Mouse (Mus musculus): Measurements from ENCODE around the gene Ethe1. TPM values are rescaled to one million over a fixed set of nuclear protein-coding genes. Genes with fewer than 3 reads are reported as not detected.
A peak's percentile ranks its signal among the peaks of the same experiment; 100 is the strongest.

Gene Ethe1
- polyA plus RNA-seq, 1 experiment = 14.4 TPM

DNA sequence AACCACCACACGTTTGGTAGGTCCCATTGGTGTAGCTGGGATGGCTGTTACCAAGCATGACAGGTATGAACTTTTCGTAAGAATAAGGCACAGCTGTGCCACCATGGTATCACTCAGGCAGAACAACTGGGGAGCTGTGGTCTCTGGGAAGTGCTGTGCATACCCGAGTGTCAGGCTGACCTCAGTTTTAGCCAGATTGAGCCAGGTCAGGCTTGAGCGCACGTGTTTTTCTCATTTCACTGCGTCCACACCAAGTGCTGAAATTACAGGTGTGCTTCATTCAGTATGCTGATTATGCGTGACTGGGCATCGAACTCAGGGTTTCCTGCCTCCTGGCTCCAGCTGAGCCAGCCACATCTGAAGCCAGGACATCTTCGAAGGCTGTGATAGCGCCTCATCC, 31.6 kb upstream of the Ethe1 start:
- TF ChIP-seq POLR2A (IDR thresholded peaks at IDR 0.05; ENCODE audit: borderline replicate concordance, extremely low read depth, insufficient read depth, insufficient read length, poor library complexity, severe bottlenecking) (no peak), CTCF (IDR thresholded peaks at IDR 0.05; ENCODE audit: borderline replicate concordance, extremely low read depth, insufficient read depth, insufficient read length) (no peak)
- no peak for DNase-seq (ENCODE audit: low read depth)

DNA sequence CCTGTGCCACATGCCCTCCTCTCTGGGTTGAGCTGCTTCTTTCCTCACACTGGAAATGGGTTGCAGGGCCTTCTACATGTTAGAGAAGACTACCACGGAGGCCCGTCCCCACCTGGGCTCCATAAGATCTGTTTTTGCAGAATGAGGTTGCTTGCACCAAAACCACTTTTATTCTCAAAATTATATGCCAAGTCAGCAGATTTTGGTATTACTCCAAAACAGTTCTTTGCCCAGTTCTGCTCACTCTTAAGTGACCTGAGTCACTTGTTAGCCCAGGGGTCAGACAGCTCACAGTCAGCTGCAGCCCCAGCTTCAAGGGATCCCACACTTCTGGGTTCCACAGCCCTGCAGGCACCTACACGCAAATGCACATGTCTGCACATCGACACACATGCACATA, 25.9 kb upstream of the Ethe1 start:
- no peak for DNase-seq (ENCODE audit: low read depth)
- no peak for TF ChIP-seq CTCF (IDR thresholded peaks at IDR 0.05; ENCODE audit: borderline replicate concordance, extremely low read depth, insufficient read depth, insufficient read length)
- TF ChIP-seq POLR2A (IDR thresholded peaks at IDR 0.05; ENCODE audit: borderline replicate concordance, extremely low read depth, insufficient read depth, insufficient read length, poor library complexity, severe bottlenecking) = no peak

DNA sequence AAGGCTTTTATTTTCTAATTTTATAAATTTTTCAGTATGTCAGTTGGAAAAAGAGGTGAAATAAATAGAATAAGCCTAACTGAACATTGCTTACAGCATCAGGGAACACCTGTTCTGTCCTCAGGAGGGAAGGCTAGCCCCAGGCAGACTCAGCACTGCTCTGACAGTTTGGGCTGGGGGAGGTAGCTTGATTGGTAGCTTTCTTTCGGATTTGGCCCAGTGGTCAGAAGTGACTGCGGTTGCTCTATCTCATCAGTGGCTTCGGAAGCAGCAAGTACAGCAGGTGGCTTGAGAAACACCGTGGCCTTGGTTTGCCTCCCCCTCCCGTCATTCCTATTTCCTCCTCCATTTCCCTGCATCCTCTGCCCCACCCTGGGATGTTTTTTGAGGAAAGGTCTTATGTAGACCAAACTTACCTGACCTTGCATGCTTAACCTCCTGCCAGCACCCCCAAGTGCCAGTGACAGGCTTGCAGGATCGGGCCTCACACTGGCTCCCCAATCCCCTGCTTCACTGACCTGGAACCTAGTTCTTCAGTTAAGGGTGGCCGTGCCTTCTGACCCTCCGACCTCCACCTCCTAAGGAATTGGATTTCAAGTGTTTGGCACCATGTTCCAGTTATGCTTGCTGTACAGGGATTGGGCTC, 24.0 kb upstream of the Ethe1 start:
- no peak for TF ChIP-seq CTCF (IDR thresholded peaks at IDR 0.05; ENCODE audit: borderline replicate concordance, extremely low read depth, insufficient read depth, insufficient read length)
- no peak for TF ChIP-seq POLR2A (IDR thresholded peaks at IDR 0.05; ENCODE audit: borderline replicate concordance, extremely low read depth, insufficient read depth, insufficient read length, poor library complexity, severe bottlenecking)
- DNase-seq (ENCODE audit: low read depth) = no peak

DNA sequence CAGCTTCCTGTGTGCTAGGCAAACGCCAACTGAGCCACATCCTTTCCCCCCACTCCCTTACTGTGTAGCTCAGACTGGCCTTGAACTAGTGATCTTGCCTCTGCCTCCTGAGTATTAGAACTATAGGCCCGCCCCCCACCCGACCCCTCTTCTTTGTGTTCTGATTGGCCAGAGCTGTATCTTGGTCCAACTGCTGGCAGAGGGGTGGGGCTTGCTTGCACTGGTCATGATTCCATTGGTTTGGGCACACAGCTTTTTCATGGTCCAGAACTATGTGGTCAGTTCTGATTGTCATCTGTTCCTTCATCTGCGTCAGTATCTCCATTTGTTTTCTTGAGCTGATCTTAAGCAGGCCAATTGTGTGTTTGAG, 23.5 kb upstream of the Ethe1 start:
- TF ChIP-seq POLR2A (IDR thresholded peaks at IDR 0.05; ENCODE audit: borderline replicate concordance, extremely low read depth, insufficient read depth, insufficient read length, poor library complexity, severe bottlenecking) (no peak), CTCF (IDR thresholded peaks at IDR 0.05; ENCODE audit: borderline replicate concordance, extremely low read depth, insufficient read depth, insufficient read length) (no peak)
- no peak for DNase-seq (ENCODE audit: low read depth)

DNA sequence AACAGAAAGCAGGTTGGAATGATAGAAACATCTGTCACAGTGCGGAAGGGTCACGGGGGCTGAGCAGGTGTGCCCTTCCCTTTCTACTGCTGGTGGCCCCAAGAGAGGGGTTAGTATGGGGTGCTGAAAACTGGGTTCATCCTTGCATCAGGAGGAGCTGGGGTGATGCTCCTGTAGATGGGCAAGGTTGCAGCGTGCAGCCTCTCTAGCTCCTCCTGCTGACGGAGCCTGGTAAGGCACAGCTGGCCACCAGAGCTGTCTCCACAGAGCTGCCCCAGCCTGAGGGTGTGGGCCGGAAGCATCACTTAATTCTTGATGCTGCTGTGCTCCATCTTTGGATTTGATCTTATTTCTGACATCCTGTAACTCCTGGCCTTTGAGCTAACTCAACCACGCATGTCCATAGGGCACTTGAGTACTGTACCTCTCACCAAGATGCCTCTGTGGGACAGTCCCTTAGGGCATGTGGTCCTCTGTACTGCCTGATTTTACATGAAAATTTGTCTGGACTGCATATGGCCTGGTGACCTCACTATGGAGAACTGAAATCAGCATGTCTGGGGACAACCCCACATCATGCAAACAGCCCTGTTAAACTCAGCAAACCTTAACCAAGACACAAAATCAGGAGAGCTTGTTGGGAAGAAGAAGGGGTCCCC, 22.6 kb upstream of the Ethe1 start:
- peak; percentile 51 for DNase-seq (ENCODE audit: low read depth)
- peak; percentile 89 for TF ChIP-seq CTCF (IDR thresholded peaks at IDR 0.05; ENCODE audit: borderline replicate concordance, extremely low read depth, insufficient read depth, insufficient read length)
- TF ChIP-seq POLR2A (IDR thresholded peaks at IDR 0.05; ENCODE audit: borderline replicate concordance, extremely low read depth, insufficient read depth, insufficient read length, poor library complexity, severe bottlenecking) = no peak

DNA sequence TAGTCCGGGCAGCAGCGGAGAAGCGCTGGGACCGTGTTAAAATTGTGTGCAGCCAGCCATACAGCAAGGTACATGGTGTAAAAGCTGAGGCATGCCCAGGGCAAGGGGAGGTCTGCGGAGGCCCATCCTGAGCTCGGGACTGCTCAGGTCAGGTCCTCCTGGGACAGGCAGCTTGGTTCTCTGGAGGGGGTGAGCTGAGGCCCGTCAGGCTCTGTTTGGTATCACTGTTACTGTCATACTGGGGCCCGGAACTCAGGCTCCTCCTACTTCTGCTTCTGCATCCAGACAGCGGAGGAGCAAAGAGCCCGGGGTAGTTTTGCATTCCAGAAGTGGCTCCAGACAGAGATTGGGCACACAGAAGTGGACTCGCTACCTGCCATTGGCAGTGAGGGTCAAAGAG, 21.7 kb upstream of the Ethe1 start:
- DNase-seq (ENCODE audit: low read depth) = no peak
- TF ChIP-seq CTCF (IDR thresholded peaks at IDR 0.05; ENCODE audit: borderline replicate concordance, extremely low read depth, insufficient read depth, insufficient read length) = no peak

DNA sequence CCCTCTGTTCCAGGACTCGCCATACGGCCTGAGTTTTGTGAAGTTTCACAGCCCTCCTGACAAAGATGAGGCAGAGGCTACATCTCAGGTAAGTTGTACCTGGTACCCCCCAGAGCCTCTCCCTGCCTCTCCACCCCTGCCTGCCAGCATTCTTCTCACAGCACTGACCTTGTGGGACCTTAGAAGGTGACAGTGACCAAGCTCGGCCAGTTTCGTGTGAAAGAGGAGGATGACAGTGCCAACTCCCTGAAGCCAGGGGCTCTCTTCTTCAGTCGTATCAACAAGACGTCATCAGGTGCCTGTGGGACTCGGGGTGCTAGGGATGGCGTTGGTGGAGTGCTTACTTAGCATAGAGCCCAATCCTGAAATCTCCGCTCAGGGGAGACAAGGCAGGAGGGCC, 21.1 kb upstream of the Ethe1 start:
- TF ChIP-seq POLR2A (IDR thresholded peaks at IDR 0.05; ENCODE audit: borderline replicate concordance, extremely low read depth, insufficient read depth, insufficient read length, poor library complexity, severe bottlenecking) = no peak
- TF ChIP-seq CTCF (IDR thresholded peaks at IDR 0.05; ENCODE audit: borderline replicate concordance, extremely low read depth, insufficient read depth, insufficient read length) = no peak
- no peak for DNase-seq (ENCODE audit: low read depth)

DNA sequence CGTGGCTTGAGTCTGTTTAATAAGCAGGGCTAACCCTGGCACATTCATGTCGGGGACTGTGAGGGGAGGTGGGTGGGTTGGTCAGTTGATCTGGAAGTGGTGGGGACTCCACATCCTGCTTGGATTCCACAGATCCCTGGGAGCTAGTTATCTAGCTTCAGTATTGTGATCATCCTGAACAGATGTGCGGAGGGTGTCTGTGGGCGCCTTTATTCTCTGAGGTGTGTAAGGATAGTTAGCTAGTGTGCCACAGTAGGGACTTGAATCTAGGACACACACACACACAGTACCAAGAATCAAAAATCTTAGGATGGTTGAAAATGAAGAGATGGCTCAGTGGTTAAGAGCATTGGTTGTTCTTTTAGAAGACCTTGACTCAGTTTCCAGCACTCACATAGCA, 18.8 kb upstream of the Ethe1 start:
- no peak for TF ChIP-seq CTCF (IDR thresholded peaks at IDR 0.05; ENCODE audit: borderline replicate concordance, extremely low read depth, insufficient read depth, insufficient read length)
- TF ChIP-seq POLR2A (IDR thresholded peaks at IDR 0.05; ENCODE audit: borderline replicate concordance, extremely low read depth, insufficient read depth, insufficient read length, poor library complexity, severe bottlenecking) = no peak
- no peak for DNase-seq (ENCODE audit: low read depth)

DNA sequence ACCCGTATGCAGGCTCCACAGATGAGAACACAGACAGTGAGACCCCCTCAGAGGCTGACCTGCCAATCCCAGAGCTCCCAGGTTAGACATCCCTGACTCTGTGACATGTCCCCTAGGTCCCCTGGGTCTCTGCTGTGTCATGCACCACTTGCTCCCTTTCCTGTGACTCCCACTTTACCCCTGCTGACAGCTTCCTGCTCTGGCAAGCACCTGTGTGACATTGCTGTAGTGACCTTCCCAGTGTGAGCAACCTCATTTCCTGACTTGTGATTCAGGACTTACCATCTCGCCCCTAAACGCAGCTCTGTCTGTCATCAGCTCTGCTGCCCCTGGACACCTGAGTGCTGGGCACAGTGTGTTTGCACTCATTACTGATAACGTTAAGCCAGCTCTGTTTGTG, 16.3 kb upstream of the Ethe1 start:
- TF ChIP-seq POLR2A (IDR thresholded peaks at IDR 0.05; ENCODE audit: borderline replicate concordance, extremely low read depth, insufficient read depth, insufficient read length, poor library complexity, severe bottlenecking) (no peak), CTCF (IDR thresholded peaks at IDR 0.05; ENCODE audit: borderline replicate concordance, extremely low read depth, insufficient read depth, insufficient read length) (no peak)

DNA sequence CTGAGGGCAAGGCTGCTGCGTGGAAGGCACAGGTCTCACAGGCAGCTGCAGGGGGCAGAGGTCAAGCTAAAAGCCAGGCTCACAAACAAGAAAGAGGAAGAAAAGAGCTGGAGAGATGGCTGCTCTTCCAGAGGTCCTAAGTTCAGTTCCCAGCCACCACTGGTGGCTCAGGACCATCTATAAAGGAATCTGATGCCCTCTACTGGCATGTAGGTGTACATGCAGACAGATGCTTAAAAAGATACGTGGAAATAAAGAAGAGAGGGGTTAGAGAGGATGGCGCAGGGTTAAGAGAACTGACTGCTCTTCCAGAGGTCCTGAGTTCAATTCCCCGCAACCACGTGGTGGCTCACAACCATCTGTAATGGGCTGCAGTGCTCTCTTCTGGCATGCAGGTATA, 14.9 kb upstream of the Ethe1 start:
- no peak for DNase-seq (ENCODE audit: low read depth)
- no peak for TF ChIP-seq POLR2A (IDR thresholded peaks at IDR 0.05; ENCODE audit: borderline replicate concordance, extremely low read depth, insufficient read depth, insufficient read length, poor library complexity, severe bottlenecking)
- peak; percentile 35; the same call in 1 of the 2 replicates for TF ChIP-seq CTCF (IDR thresholded peaks at IDR 0.05; ENCODE audit: borderline replicate concordance, extremely low read depth, insufficient read depth, insufficient read length)

More for the DNA sequence above, 16.3 kb upstream of the Ethe1 start:
- no peak for DNase-seq (ENCODE audit: low read depth)

DNA sequence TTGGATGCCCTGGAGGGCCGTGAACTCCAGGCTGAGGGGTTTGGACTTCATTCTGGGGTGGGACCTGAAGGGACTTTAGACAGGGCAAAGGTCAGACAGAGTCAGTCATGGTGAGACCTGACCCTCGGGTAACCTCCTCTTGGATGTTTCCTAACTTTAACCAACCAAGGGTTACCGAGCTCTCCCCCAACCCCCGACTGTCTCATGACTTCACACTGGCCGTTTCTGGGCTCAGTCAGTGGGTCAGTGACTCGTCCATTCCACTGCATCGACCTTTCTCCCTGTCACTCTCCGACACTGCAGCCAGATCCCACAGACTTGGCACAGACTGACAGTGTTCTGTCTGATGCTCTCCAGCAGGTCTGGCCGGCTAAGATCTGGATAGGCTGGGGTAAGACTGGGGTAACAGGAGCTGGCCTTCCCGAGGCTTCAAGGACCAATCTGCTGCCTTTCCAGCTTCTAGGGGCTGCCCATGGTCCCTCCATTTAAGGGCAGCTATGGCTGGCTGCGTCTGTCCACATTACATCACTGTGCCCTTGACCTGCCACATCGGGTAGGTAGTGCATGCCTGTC, 13.0 kb upstream of the Ethe1 start:
- no peak for DNase-seq (ENCODE audit: low read depth)
- no peak for TF ChIP-seq POLR2A (IDR thresholded peaks at IDR 0.05; ENCODE audit: borderline replicate concordance, extremely low read depth, insufficient read depth, insufficient read length, poor library complexity, severe bottlenecking)

DNA sequence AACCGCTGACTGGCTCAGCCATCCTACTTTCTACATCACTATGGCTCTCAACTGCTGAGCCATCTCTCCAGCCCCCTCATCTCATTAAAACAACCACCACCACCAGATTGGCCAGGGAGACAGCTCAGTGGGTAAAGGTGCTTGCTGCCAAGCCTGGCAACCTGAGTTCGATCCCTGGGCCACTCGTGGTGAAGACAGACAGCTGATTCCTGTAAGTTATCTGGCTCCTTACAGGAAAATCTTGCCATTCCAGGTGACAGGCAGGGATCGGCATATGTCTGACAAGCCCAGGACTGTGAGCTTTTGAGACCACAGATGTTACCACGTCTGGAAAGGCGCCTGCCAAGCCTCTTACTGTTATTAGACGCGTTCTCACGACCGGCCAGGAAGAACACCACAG, 9.5 kb upstream of the Ethe1 start:
- DNase-seq (ENCODE audit: low read depth) = no peak
- TF ChIP-seq CTCF (IDR thresholded peaks at IDR 0.05; ENCODE audit: borderline replicate concordance, extremely low read depth, insufficient read depth, insufficient read length) = no peak
- TF ChIP-seq POLR2A (IDR thresholded peaks at IDR 0.05; ENCODE audit: borderline replicate concordance, extremely low read depth, insufficient read depth, insufficient read length, poor library complexity, severe bottlenecking) = no peak

Measured in brain, embryonic 14.5 days (tissue).